Mouse (Mus musculus) liver, postnatal 0 days (tissue): ENCODE measurements around the gene Col4a3. TPM values are rescaled to one million over a fixed set of nuclear protein-coding genes. Genes with fewer than 3 reads are reported as not detected.

ENCODE experiments used
- ATAC-seq: fragments of 200-750 bp; cut with Nextera tagmentation; 2 replicates; pipeline ENCODE4 v1.8.0; 2017; ENCODE audit warnings: mild to moderate bottlenecking, moderate library complexity
- DNase-seq: peaks from one replicate; pipeline ENCODE4 v3.0.0-alpha.2; 2016
- H3K27ac ChIP-seq: fragments of 300-500 bp; sonication (generic); 2 replicates; pipeline ENCODE4 v1.5.1; 2014; ENCODE audit warnings: antibody characterized with exemption, moderate library complexity, mild to moderate bottlenecking, low read depth
- H3K27me3 ChIP-seq: fragments of 300-500 bp; sonication (generic); 2 replicates; pipeline ENCODE4 v1.6.1; 2014; ENCODE audit warnings: low read length, control low read depth, mixed read lengths; ENCODE audit not compliant: insufficient read depth
- H3K36me3 ChIP-seq: fragments of 300-500 bp; sonication (generic); replicated peaks from 2 replicates; pipeline ENCODE4 v1.6.1; 2014; ENCODE audit warnings: mild to moderate bottlenecking, control low read depth, low read length, moderate library complexity, mixed read lengths; ENCODE audit not compliant: insufficient read depth
- H3K4me1 ChIP-seq: fragments of 300-500 bp; sonication (generic); 2 replicates; pipeline ENCODE4 v1.6.1; 2014; ENCODE audit warnings: antibody characterized with exemption, mild to moderate bottlenecking, control low read depth; ENCODE audit not compliant: insufficient read depth
- H3K4me2 ChIP-seq: fragments of 300-500 bp; sonication (generic); 2 replicates; pipeline ENCODE4 v1.6.1; 2014; ENCODE audit warnings: low read depth, mild to moderate bottlenecking, low read length, moderate library complexity, mixed read lengths
- H3K4me3 ChIP-seq: fragments of 300-500 bp; sonication (generic); 2 replicates; pipeline ENCODE4 v1.5.1; 2014; ENCODE audit warnings: low read depth, low read length
- H3K9ac ChIP-seq: fragments of 300-500 bp; sonication (generic); replicated peaks from 2 replicates; pipeline ENCODE4 v1.6.1; 2014; ENCODE audit warnings: mild to moderate bottlenecking, moderate library complexity
- H3K9me3 ChIP-seq: fragments of 300-500 bp; sonication (generic); 2 replicates; pipeline ENCODE4 v1.6.1; 2016; ENCODE audit warnings: mild to moderate bottlenecking, control low read depth, low read length, mixed read lengths
- CTCF ChIP-seq: sonication (generic); IDR thresholded peaks from 2 replicates; pipeline ENCODE4 v1.5.1; 2016; ENCODE audit warnings: antibody characterized with exemption, low read depth
- EP300 ChIP-seq: IDR thresholded peaks from 2 replicates; pipeline ENCODE4 v1.6.1; 2016; ENCODE audit warnings: antibody characterized with exemption, low read depth, mild to moderate bottlenecking
- WGBS: fragments of 180-500 bp; shearing (Covaris S2); extraction: QIAGEN DNeasy Blood & Tissue Kit; methylation state at CpG from one replicate; pipeline ENCODE4 v1.1.7; 2014; ENCODE audit not compliant: insufficient replicate concordance; 5-methylcytosine and 5-hydroxymethylcytosine counted together
- polyA plus RNA-seq: library from polyadenylated mRNA; unstranded; fragments of >200 nt; fragmentation: Nextera tagmentation; extraction: Ambion mirVana; gene quantifications from 2 replicates; pipeline ENCODE4 v1.2.1, GENCODE M21; 2015

Gene Col4a3
- polyA plus RNA-seq, 1 experiment from 2014 or later: 0.27 TPM

DNA sequence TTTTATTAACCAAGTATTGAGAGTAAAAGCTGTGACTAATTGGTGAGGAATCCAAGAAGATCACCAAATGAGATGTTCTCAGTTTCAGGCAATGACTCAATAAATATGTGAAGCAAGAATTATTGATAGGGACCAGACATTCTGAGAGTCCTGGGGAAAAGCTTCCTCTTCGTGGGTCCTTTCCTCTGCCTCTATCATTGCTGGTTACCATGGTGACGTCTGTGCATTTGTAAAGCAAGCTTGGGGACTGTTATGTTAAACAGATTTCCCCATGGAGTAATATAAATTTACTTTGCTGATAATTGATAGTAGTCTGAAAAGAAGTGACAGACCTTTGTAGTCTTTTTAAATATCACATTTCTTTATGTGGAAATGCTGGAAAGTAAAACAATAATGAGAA lies 76.8 kb downstream of the Col4a3 start:
- ATAC-seq (no peak), DNase-seq (no peak)
- no peaks in the 10 kb centered on the region for H3K4me1 ChIP-seq
- H3K27ac ChIP-seq: no peak overlapping the region
- H3K27me3 ChIP-seq: no peaks in the 10 kb centered on the region
- 36% methylated on average over 2 of the region's 2 CpGs for WGBS
- no peaks in the 10 kb centered on the region for H3K36me3 ChIP-seq
- H3K4me2 ChIP-seq: no peak overlapping the region
- no peak overlapping the region for H3K9ac ChIP-seq
- TF ChIP-seq CTCF: no peak
- no peak for TF ChIP-seq EP300
- no peaks in the 10 kb centered on the region for H3K9me3 ChIP-seq
- no peak overlapping the region for H3K4me3 ChIP-seq

DNA sequence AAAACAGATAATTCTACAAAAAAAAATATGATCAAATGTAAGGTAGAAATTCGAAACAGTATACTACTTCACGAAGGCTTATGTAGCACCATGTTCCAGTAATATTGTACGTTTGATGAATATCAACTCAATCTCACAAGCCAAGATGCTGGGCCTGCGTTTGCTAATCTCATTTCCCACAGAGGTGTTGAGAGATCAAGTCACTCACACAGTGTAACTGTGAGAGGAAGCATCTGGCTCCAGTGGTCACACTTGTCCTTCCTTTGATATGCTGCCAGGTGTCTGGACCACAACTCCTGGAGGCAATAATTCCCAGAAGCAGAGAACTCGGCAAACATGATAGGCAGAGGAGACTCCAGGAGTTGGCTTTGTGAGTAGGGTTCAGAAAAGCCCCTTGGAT lies 99.6 kb downstream of the Col4a3 start:
- Histone ChIP-seq H3K27me3 (no peaks in the 10 kb centered on the region), H3K4me3 (no peak overlapping the region), H3K27ac (no peak overlapping the region), H3K36me3 (no peaks in the 10 kb centered on the region), H3K4me2 (no peak overlapping the region), H3K9ac (no peak overlapping the region), H3K9me3 (no peaks in the 10 kb centered on the region), H3K4me1 (no peaks in the 10 kb centered on the region)
- TF ChIP-seq EP300: no peak
- TF ChIP-seq CTCF: no peak
- ATAC-seq (no peak), DNase-seq (no peak)
- 47% methylated on average over 5 of the region's 5 CpGs for WGBS

DNA sequence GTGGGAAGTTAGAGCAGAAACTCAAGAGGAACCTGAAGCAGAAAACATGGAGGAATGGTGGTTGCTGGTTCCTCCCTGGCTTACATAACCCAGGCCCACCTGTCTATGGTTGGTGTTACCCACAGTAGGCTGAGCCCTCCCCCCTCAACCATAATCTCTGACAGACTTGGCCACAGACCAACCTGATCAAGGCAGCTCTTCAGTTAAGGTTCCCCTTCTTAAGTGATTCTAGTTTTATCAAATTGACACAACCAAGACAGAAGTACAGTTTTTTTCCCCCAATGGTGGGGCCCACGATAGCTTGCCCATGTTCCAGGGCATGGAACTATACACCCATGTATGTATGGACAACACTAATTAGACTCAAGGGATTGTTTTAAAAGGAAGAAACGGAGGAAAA lies 100.1 kb downstream of the Col4a3 start:
- Histone ChIP-seq H3K27ac (no peak overlapping the region), H3K4me3 (no peak overlapping the region), H3K4me2 (no peak overlapping the region), H3K9me3 (no peaks in the 10 kb centered on the region), H3K4me1 (no peaks in the 10 kb centered on the region), H3K27me3 (no peaks in the 10 kb centered on the region), H3K9ac (no peak overlapping the region), H3K36me3 (no peaks in the 10 kb centered on the region)
- ATAC-seq (no peak), DNase-seq (no peak)
- 48% methylated on average over 2 of the region's 2 CpGs for WGBS
- TF ChIP-seq CTCF: no peak

GRCm38 (mm10) chr1:82687931-82688330 lies 101.2 kb downstream of the Col4a3 start:
- Histone ChIP-seq H3K36me3 (no peaks in the 10 kb centered on the region), H3K27me3 (no peaks in the 10 kb centered on the region), H3K9ac (no peak overlapping the region), H3K4me3 (no peak overlapping the region), H3K27ac (no peak overlapping the region), H3K9me3 (no peaks in the 10 kb centered on the region), H3K4me1 (no peaks in the 10 kb centered on the region), H3K4me2 (no peak overlapping the region)
- TF ChIP-seq EP300: no peak
- no peak for TF ChIP-seq CTCF
- ATAC-seq (no peak), DNase-seq (no peak)
- WGBS: 75% methylated on average over 6 of the region's 6 CpGs

- DNase-seq (no peak), ATAC-seq (no peak)
- no peaks in the 10 kb centered on the region for H3K9me3 ChIP-seq
- no peaks in the 10 kb centered on the region for H3K27me3 ChIP-seq
- H3K4me1 ChIP-seq: no peaks in the 10 kb centered on the region
- H3K4me3 ChIP-seq: no peak overlapping the region
- H3K27ac ChIP-seq: no peak overlapping the region
- TF ChIP-seq EP300 (no peak), CTCF (no peak)
- no peak overlapping the region for H3K9ac ChIP-seq
- H3K4me2 ChIP-seq: no peak overlapping the region
- H3K36me3 ChIP-seq: no peaks in the 10 kb centered on the region
- WGBS: 49% methylated on average over 3 of the region's 3 CpGs
Measured at GRCm38 (mm10) chr1:82695915-82696314, 109.2 kb downstream of the Col4a3 start.

DNA sequence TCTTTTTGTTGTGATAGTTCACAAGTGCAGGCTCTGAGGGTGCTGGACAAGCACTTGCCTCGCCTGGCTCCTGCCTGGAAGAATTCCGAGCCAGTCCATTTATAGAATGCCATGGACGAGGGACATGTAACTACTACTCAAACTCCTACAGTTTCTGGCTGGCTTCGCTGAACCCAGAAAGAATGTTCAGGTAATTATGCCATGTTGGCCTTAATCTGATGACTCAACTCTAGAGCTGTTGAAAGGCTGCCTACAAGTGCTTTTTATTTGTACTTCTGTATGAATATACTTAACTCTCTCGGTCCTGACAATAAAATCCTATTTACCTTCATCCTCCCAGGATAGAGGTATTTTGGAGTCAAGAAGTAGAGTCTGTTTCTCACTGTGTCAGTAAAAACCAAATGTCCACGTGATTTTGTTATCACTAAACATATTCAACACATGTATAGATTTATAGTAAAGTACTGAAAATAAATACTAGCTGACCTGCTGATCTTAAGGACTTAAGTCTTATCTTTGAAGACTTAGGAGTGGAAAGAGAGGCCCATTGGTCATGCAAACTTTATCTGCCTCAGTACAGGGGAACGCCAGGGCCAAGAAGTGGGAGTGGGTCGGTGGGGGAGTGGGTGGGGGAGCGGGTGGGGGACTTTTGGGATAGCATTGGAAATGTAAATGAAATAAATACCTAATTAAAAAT lies 131.2 kb downstream of the Col4a3 start:
- no peaks in the 10 kb centered on the region for H3K9me3 ChIP-seq
- H3K27me3 ChIP-seq: no peaks in the 10 kb centered on the region
- H3K9ac ChIP-seq: no peak overlapping the region
- DNase-seq (no peak), ATAC-seq (no peak)
- no peaks in the 10 kb centered on the region for H3K4me1 ChIP-seq
- no peaks in the 10 kb centered on the region for H3K36me3 ChIP-seq
- TF ChIP-seq CTCF: no peak
- H3K4me3 ChIP-seq: no peak overlapping the region
- H3K4me2 ChIP-seq: no peak overlapping the region
- no peak overlapping the region for H3K27ac ChIP-seq
- WGBS: 65% methylated on average over 9 of the region's 9 CpGs
